Mouse (Mus musculus) liver, embryonic 15.5 days (tissue): ENCODE data around the gene Elp5. TPM values are rescaled to one million over a fixed set of nuclear protein-coding genes. Genes with fewer than 3 reads are reported as not detected.

ENCODE experiments used
- ATAC-seq: fragments of 200-750 bp; cut with Nextera tagmentation; 2 replicates; pipeline ENCODE4 v1.8.0; 2017; ENCODE audit warnings: moderate number of reproducible peaks, mild to moderate bottlenecking, moderate library complexity; ENCODE audit not compliant: insufficient read depth
- H3K27ac ChIP-seq: fragments of 300-500 bp; sonication (generic); replicated peaks from 2 replicates; pipeline ENCODE4 v1.5.1; 2015; ENCODE audit warnings: mild to moderate bottlenecking, inconsistent platforms
- H3K27me3 ChIP-seq: fragments of 300-500 bp; sonication (generic); 2 replicates; pipeline ENCODE4 v1.6.1; 2015; ENCODE audit warnings: mild to moderate bottlenecking, inconsistent platforms
- H3K36me3 ChIP-seq: fragments of 300-500 bp; sonication (generic); replicated peaks from 2 replicates; pipeline ENCODE4 v1.6.1; 2015; ENCODE audit warnings: moderate library complexity, mild to moderate bottlenecking, inconsistent platforms
- H3K4me1 ChIP-seq: fragments of 300-500 bp; sonication (generic); replicated peaks from 2 replicates; pipeline ENCODE4 v1.6.1; 2015; ENCODE audit warnings: inconsistent platforms
- H3K4me2 ChIP-seq: fragments of 300-500 bp; sonication (generic); 2 replicates; pipeline ENCODE4 v1.6.1; 2015; ENCODE audit warnings: moderate library complexity, mild to moderate bottlenecking, inconsistent platforms
- H3K4me3 ChIP-seq: fragments of 300-500 bp; sonication (generic); replicated peaks from 2 replicates; pipeline ENCODE4 v1.5.1; 2015; ENCODE audit warnings: mild to moderate bottlenecking, inconsistent platforms
- H3K9ac ChIP-seq: fragments of 300-500 bp; sonication (generic); 2 replicates; pipeline ENCODE4 v1.6.1; 2015; ENCODE audit warnings: moderate library complexity, mild to moderate bottlenecking, inconsistent platforms
- H3K9me3 ChIP-seq: fragments of 300-500 bp; sonication (generic); replicated peaks from 2 replicates; pipeline ENCODE4 v1.6.1; 2016; ENCODE audit warnings: inconsistent platforms
- WGBS: fragments of 180-500 bp; shearing (Covaris S2); methylation state at CpG from one replicate; pipeline ENCODE4 v1.1.7; 2015; ENCODE audit warnings: mixed read lengths; ENCODE audit not compliant: insufficient replicate concordance; 5-methylcytosine and 5-hydroxymethylcytosine counted together
- microRNA counts: library from miRNA; unstranded; fragments of <30 nt; microRNA quantifications from one replicate; lab custom pipeline; 2016
- microRNA-seq: library from miRNA; unstranded; fragments of <30 nt; microRNA quantifications from one replicate; pipeline ENCODE4, GENCODE M21; 2016
- polyA plus RNA-seq: library from polyadenylated mRNA; unstranded; fragments of >200 nt; fragmentation: Nextera tagmentation; extraction: Ambion mirVana; gene quantifications from 2 replicates; pipeline ENCODE4 v1.2.1, GENCODE M21; 2015

Gene Elp5
- polyA plus RNA-seq, 1 experiment from 2014 or later: 58.1 TPM

DNA sequence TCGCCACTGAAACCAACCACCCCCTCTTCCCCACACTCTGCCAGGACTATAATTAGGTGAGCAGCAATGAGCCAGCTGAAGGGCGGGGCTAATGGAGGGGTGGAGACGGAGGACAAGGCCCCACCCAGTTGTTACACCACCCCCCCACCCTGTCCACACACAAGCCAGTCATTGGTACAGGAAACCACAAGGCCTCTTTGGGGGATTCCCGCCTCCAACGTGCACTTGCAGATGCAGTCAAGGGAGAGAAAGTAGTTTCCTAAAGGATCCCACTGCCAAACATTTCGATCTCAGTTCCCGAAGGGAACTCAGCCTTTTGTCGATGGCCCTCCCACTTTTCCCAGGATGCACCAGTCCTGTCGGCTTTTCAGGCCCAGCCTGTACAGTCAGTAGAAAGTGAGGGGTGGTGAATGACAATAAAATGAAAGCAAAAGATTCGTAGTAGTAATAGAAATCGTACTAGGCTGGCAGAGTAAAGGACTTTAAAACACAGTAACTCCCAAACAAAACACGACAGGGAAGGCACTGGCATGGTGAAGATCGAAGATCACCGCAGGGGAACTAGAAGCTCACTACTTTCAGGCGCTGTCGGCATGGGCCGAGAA is 62.6 kb downstream of the Elp5 start:
- under 1% methylated on average over 17 of the region's 17 CpGs for WGBS
- Histone ChIP-seq H3K9ac (peak overlapping the region; percentile 97), H3K4me2 (peak overlapping the region; percentile 90), H3K36me3 (peaks cover 48% of the 10 kb centered on the region), H3K4me3 (peak overlapping the region; percentile 88), H3K9me3 (no peaks in the 10 kb centered on the region), H3K4me1 (peaks cover 72% of the 10 kb centered on the region), H3K27ac (peak overlapping the region; percentile 97), H3K27me3 (no peaks in the 10 kb centered on the region)
- peak; percentile 38 for ATAC-seq

DNA sequence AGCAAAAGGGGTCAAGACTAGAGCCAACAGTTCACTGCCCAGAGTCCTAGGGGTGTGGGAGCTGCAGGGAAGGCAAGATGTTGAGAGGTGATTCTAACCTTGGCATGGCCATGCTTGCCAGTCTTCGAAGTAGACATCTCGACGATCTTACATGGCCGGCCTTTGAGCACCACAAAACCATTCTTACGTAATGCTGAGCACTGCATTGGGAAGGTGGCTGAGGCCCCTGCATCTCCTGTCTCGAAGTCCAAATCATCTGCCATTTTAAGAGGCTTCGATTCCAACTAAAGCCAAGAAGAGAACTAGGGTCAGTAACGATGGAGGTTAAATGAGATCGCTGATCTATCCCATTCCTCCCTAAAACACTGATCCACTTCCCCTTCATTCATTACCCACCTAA is 63.3 kb downstream of the Elp5 start:
- H3K9ac ChIP-seq: peak overlapping the region; percentile 97
- H3K27ac ChIP-seq: peak overlapping the region; percentile 97
- peak overlapping the region; percentile 90 for H3K4me2 ChIP-seq
- peak overlapping the region; percentile 88 for H3K4me3 ChIP-seq
- no peaks in the 10 kb centered on the region for H3K27me3 ChIP-seq
- ATAC-seq: no peak
- no peaks in the 10 kb centered on the region for H3K9me3 ChIP-seq
- 40% methylated on average over 9 of the region's 9 CpGs for WGBS
- H3K4me1 ChIP-seq: peaks cover 74% of the 10 kb centered on the region
- H3K36me3 ChIP-seq: peaks cover 50% of the 10 kb centered on the region

MicroRNAs encoded within 50 kb of the gene (microRNA counts, 519-probe panel; counts per million panel counts)
- not detected for microRNA mmu-miR-324-3p (lab: Ali Mortazavi, UCI)
- 2,943 counts per million, percentile 59 among the panel's probes with 10 or more counts for microRNA mmu-miR-324-5p (lab: Ali Mortazavi, UCI)

Small RNA genes lying within 50 kb of the gene (microRNA-seq; reads per million reads assigned to microRNA genes)
- gene Gm44349 (not detected), gene Mir324 (2,107 reads per million, percentile 83 among the genes with 10 or more reads in this experiment)

Other genes with a start within 250 kb of the Elp5 start
- gene Polr2a, start 223.9 kb downstream of the Elp5 start, polyA plus RNA-seq: 10.2 and 10.4 TPM in 2 replicates
- gene Slc35g3, start 220.5 kb downstream of the Elp5 start, polyA plus RNA-seq: not detected in 2 replicates
- gene Zbtb4, start 216.6 kb downstream of the Elp5 start, polyA plus RNA-seq: 0.43 and 0.92 TPM in 2 replicates
- 0.84 and 1.3 TPM in 2 replicates for gene Chrnb1, start 186.6 kb downstream of the Elp5 start, polyA plus RNA-seq
- 0.16 and 0.18 TPM in 2 replicates for gene Fgf11, start 180.7 kb downstream of the Elp5 start, polyA plus RNA-seq
- 0.69 and 0.94 TPM in 2 replicates for gene Tmem102, start 176.9 kb downstream of the Elp5 start, polyA plus RNA-seq
- not detected in 2 replicates for gene Gm39566, start 167.2 kb downstream of the Elp5 start, polyA plus RNA-seq
- not detected in 2 replicates for gene Spem2, start 164.1 kb downstream of the Elp5 start, polyA plus RNA-seq
- gene Spem1, start 160.3 kb downstream of the Elp5 start, polyA plus RNA-seq: not detected in 2 replicates
- 0.54 and 0.64 TPM in 2 replicates for gene Nlgn2, start 144.7 kb downstream of the Elp5 start, polyA plus RNA-seq
- gene Tmem256, start 144.0 kb downstream of the Elp5 start, polyA plus RNA-seq: 336 and 387 TPM in 2 replicates
- gene Plscr3, start 136.1 kb downstream of the Elp5 start, polyA plus RNA-seq: 26.1 and 28.0 TPM in 2 replicates
- gene Tnk1, start 123.8 kb downstream of the Elp5 start, polyA plus RNA-seq: 0.60 and 0.62 TPM in 2 replicates
- gene Tmem95, start 104.5 kb downstream of the Elp5 start, polyA plus RNA-seq: not detected in 2 replicates
- 1.2 and 1.4 TPM in 2 replicates for gene Kctd11, start 101.1 kb downstream of the Elp5 start, polyA plus RNA-seq
- 5.9 and 7.2 TPM in 2 replicates for gene Acap1, start 87.0 kb downstream of the Elp5 start, polyA plus RNA-seq
- 0.89 and 1.0 TPM in 2 replicates for gene 2810408A11Rik, start 81.5 kb downstream of the Elp5 start, polyA plus RNA-seq
- gene Neurl4, start 81.4 kb downstream of the Elp5 start, polyA plus RNA-seq: 2.7 and 3.1 TPM in 2 replicates
- 90.6 and 98.4 TPM in 2 replicates for gene Gps2, start 68.6 kb downstream of the Elp5 start, polyA plus RNA-seq
- 1,245 and 1,257 TPM in 2 replicates for gene Eif5a, start 60.6 kb downstream of the Elp5 start, polyA plus RNA-seq
- gene Ybx2, start 46.7 kb downstream of the Elp5 start, polyA plus RNA-seq: not detected in 2 replicates
- 19.9 and 22.1 TPM in 2 replicates for gene Slc2a4, start 34.3 kb downstream of the Elp5 start, polyA plus RNA-seq
- 4.5 and 6.6 TPM in 2 replicates for gene Cldn7, start 17.7 kb downstream of the Elp5 start, polyA plus RNA-seq
- 8.9 and 11.9 TPM in 2 replicates for gene Ctdnep1, start 1.4 kb downstream of the Elp5 start, polyA plus RNA-seq
- 252 and 262 TPM in 2 replicates for gene Gabarap, start 8.6 kb upstream of the Elp5 start, polyA plus RNA-seq
- 23.1 and 24.0 TPM in 2 replicates for gene Phf23, start 13.3 kb upstream of the Elp5 start, polyA plus RNA-seq
- gene Dvl2, start 18.1 kb upstream of the Elp5 start, polyA plus RNA-seq: 5.3 and 5.5 TPM in 2 replicates
- gene Acadvl, start 32.9 kb upstream of the Elp5 start, polyA plus RNA-seq: 111 and 124 TPM in 2 replicates
- gene Dlg4, start 34.4 kb upstream of the Elp5 start, polyA plus RNA-seq: 0.63 and 0.93 TPM in 2 replicates
- gene Asgr1, start 71.6 kb upstream of the Elp5 start, polyA plus RNA-seq: 6.8 and 7.3 TPM in 2 replicates
- gene Asgr2, start 110.1 kb upstream of the Elp5 start, polyA plus RNA-seq: 10.7 and 13.0 TPM in 2 replicates
- gene Mgl2, start 147.8 kb upstream of the Elp5 start, polyA plus RNA-seq: 2.6 and 2.9 TPM in 2 replicates
- gene Clec10a, start 173.7 kb upstream of the Elp5 start, polyA plus RNA-seq: 0.39 and 0.60 TPM in 2 replicates
- gene Slc16a11, start 230.2 kb upstream of the Elp5 start, polyA plus RNA-seq: 1.6 and 1.7 TPM in 2 replicates
- 3.5 and 4.4 TPM in 2 replicates for gene Slc16a13, start 238.5 kb upstream of the Elp5 start, polyA plus RNA-seq
- gene Bcl6b, start 247.3 kb upstream of the Elp5 start, polyA plus RNA-seq: 2.1 and 2.2 TPM in 2 replicates